Mouse (Mus musculus): ENCODE results near the gene Ndufv1. TPM values are rescaled to one million over a fixed set of nuclear protein-coding genes. Genes with fewer than 3 reads are reported as not detected.
"Not testable (repeated sequence)": the region's sequence is repeated elsewhere in the genome, so short reads cannot be mapped to it uniquely, and the experiment has no call there.

Gene Ndufv1
- polyA plus RNA-seq, 1 experiment from 2014 or later, result 237 TPM

GRCm38 (mm10) chr19:3983527-3984200 lies 28.9 kb downstream of the Ndufv1 start:
- no peak overlapping the region for H3K4me3 ChIP-seq (replicated peaks)
- H3K4me1 ChIP-seq, result peaks cover 57% of the 10 kb centered on the region
- H3K9ac ChIP-seq, result no peak overlapping the region
- H3K27me3 ChIP-seq, result no peaks in the 10 kb centered on the region
- no peak overlapping the region for H3K4me2 ChIP-seq
- H3K9me3 ChIP-seq (replicated peaks), result no peaks in the 10 kb centered on the region
- WGBS, result 40% methylated on average over 9 of the region's 9 CpGs
- peak overlapping the region; percentile 94 for H3K27ac ChIP-seq
- H3K36me3 ChIP-seq, result peaks cover 3% of the 10 kb centered on the region; the same call in 1 of the 2 replicates
- no peak for ATAC-seq (replicated peaks; ENCODE audit: low FRiP score)

DNA sequence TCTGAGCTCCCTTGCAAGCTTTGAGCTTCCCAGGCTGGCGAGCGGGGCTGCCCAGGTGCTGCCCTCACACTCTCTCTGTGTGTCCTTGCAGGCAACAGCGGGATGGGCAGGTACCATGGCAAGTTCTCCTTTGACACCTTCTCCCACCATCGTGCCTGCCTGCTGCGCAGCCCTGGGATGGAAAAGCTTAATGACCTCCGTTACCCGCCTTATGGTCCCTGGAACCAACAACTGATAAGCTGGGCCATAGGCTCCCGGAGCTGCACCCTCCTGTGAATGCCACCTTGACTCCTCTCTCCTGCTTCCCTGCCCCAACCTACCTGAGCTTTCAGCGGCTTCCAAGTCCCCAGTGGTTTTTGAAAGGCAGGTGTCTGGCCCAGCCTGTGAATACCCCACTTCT lies 31.7 kb downstream of the Ndufv1 start:
- ATAC-seq (replicated peaks; ENCODE audit: low FRiP score), result no peak
- Histone ChIP-seq H3K27ac (no peak overlapping the region), H3K36me3 (no peaks in the 10 kb centered on the region), H3K27me3 (no peaks in the 10 kb centered on the region), H3K9me3 (replicated peaks) (no peaks in the 10 kb centered on the region), H3K4me1 (peaks cover 36% of the 10 kb centered on the region), H3K4me2 (no peak overlapping the region), H3K9ac (no peak overlapping the region), H3K4me3 (replicated peaks) (no peak overlapping the region)
- WGBS, result 79% methylated on average over 9 of the region's 9 CpGs

- no peaks in the 10 kb centered on the region for H3K36me3 ChIP-seq
- no peak overlapping the region for H3K9ac ChIP-seq
- H3K4me1 ChIP-seq, result peaks cover 29% of the 10 kb centered on the region
- H3K27ac ChIP-seq, result no peak overlapping the region
- no peak overlapping the region for H3K4me3 ChIP-seq (replicated peaks)
- no peak overlapping the region for H3K4me2 ChIP-seq
- no peaks in the 10 kb centered on the region for H3K27me3 ChIP-seq
- peak; percentile 34; the same call in 1 of the 2 replicates for ATAC-seq (replicated peaks; ENCODE audit: low FRiP score)
- no peaks in the 10 kb centered on the region for H3K9me3 ChIP-seq (replicated peaks)
- WGBS, result 16% methylated on average over 4 of the region's 4 CpGs
Observed at GRCm38 (mm10) chr19:3980309-3980708, 32.3 kb downstream of the Ndufv1 start.

- H3K4me1 ChIP-seq, result peaks cover 11% of the 10 kb centered on the region
- H3K27ac ChIP-seq, result no peak overlapping the region
- H3K9me3 ChIP-seq (replicated peaks), result no peaks in the 10 kb centered on the region
- H3K36me3 ChIP-seq, result no peaks in the 10 kb centered on the region
- no peaks in the 10 kb centered on the region for H3K27me3 ChIP-seq
- no peak overlapping the region for H3K4me3 ChIP-seq (replicated peaks)
- 80% methylated on average over 2 of the region's 2 CpGs for WGBS
- no peak for ATAC-seq (replicated peaks; ENCODE audit: low FRiP score)
- no peak overlapping the region for H3K4me2 ChIP-seq
- no peak overlapping the region for H3K9ac ChIP-seq
Observed at GRCm38 (mm10) chr19:3975866-3976265, 36.7 kb downstream of the Ndufv1 start.

GRCm38 (mm10) chr19:3974608-3975007 lies 38.0 kb downstream of the Ndufv1 start:
- H3K9ac ChIP-seq; H3K4me2 ChIP-seq; H3K9me3 ChIP-seq (replicated peaks); ATAC-seq (replicated peaks; ENCODE audit: low FRiP score); H3K27me3 ChIP-seq; H3K4me3 ChIP-seq (replicated peaks); H3K36me3 ChIP-seq; H3K27ac ChIP-seq: not testable (repeated sequence)
- 84% methylated on average over 6 of the region's 6 CpGs for WGBS
- peaks cover 13% of the 10 kb centered on the region for H3K4me1 ChIP-seq

GRCm38 (mm10) chr19:3972229-3972628 lies 40.4 kb downstream of the Ndufv1 start, which contains the start of gene Aldh3b2:
Gene Aldh3b2, plus strand, starts transcription at chr19:3972328.
- H3K9ac ChIP-seq, result no peak within 1 kb of the TSS
- H3K4me3 ChIP-seq (replicated peaks), result no peak within 1 kb of the TSS
- H3K9me3 ChIP-seq (replicated peaks), result no peaks in the 10 kb centered on the region
- peaks cover 15% of the 10 kb centered on the region for H3K4me1 ChIP-seq
- WGBS, result 11% methylated on average over 9 of the region's 9 CpGs
- no peaks in the 10 kb centered on the region for H3K27me3 ChIP-seq
- no peak for ATAC-seq (replicated peaks; ENCODE audit: low FRiP score)
- no peak within 1 kb of the TSS for H3K27ac ChIP-seq
- H3K36me3 ChIP-seq, result no peaks in the 10 kb centered on the region
- no peak within 1 kb of the TSS for H3K4me2 ChIP-seq

DNA sequence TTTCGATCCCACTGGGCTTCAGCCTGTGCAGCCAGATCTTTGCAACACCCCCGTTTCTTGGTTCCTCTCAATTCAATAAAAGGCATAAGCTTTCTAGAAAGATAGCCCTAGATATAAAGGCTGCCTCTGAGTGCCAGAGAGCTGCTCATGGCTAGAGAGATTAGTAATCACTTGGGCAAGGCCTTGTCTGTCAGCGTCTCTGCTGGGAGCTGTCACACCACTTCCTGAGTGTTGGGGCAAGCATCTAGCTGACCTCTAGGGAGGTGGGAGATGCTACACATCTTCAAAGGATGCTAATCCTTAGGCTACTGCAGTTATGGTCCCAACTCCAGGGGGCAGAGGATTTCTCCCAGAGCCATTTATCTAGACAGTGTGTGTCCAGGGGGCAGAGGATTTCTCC lies 45.3 kb downstream of the Ndufv1 start:
- no peaks in the 10 kb centered on the region for H3K9me3 ChIP-seq (replicated peaks)
- 61% methylated on average over 3 of the region's 3 CpGs for WGBS
- H3K4me1 ChIP-seq, result peaks cover 12% of the 10 kb centered on the region
- H3K4me2 ChIP-seq, result no peak overlapping the region
- no peaks in the 10 kb centered on the region for H3K36me3 ChIP-seq
- no peak overlapping the region for H3K9ac ChIP-seq
- no peak overlapping the region for H3K27ac ChIP-seq
- no peak overlapping the region for H3K4me3 ChIP-seq (replicated peaks)
- H3K27me3 ChIP-seq, result no peaks in the 10 kb centered on the region
- no peak for ATAC-seq (replicated peaks; ENCODE audit: low FRiP score)

- Histone ChIP-seq H3K4me1 (0 out of 2 replicates have a peak, but pooled peaks cover 10% of the 10 kb centered on the region), H3K4me3 (replicated peaks) (no peak overlapping the region), H3K27me3 (no peaks in the 10 kb centered on the region), H3K9me3 (replicated peaks) (no peaks in the 10 kb centered on the region), H3K4me2 (no peak overlapping the region), H3K27ac (no peak overlapping the region), H3K36me3 (no peaks in the 10 kb centered on the region), H3K9ac (no peak overlapping the region)
- no peak for ATAC-seq (replicated peaks; ENCODE audit: low FRiP score)
- WGBS, result 78% methylated on average over 11 of the region's 11 CpGs
Observed at GRCm38 (mm10) chr19:3966330-3967075, 46.1 kb downstream of the Ndufv1 start.

GRCm38 (mm10) chr19:3964030-3964429 lies 48.6 kb downstream of the Ndufv1 start:
- H3K4me3 ChIP-seq (replicated peaks), result no peak overlapping the region
- H3K9me3 ChIP-seq (replicated peaks), result no peaks in the 10 kb centered on the region
- no peak overlapping the region for H3K27ac ChIP-seq
- 56% methylated on average over 4 of the region's 4 CpGs for WGBS
- H3K36me3 ChIP-seq, result no peaks in the 10 kb centered on the region
- ATAC-seq (replicated peaks; ENCODE audit: low FRiP score), result no peak
- H3K9ac ChIP-seq, result no peak overlapping the region
- H3K27me3 ChIP-seq, result no peaks in the 10 kb centered on the region
- no peak overlapping the region for H3K4me2 ChIP-seq
- no peaks in the 10 kb centered on the region for H3K4me1 ChIP-seq

GRCm38 (mm10) chr19:3962469-3962868 lies 50.1 kb downstream of the Ndufv1 start:
- Histone ChIP-seq H3K4me1 (0 out of 2 replicates have a peak, but pooled peaks cover 3% of the 10 kb centered on the region), H3K4me3 (replicated peaks) (no peak overlapping the region), H3K27me3 (no peaks in the 10 kb centered on the region), H3K36me3 (no peaks in the 10 kb centered on the region), H3K4me2 (no peak overlapping the region), H3K27ac (no peak overlapping the region), H3K9ac (no peak overlapping the region), H3K9me3 (replicated peaks) (no peaks in the 10 kb centered on the region)
- ATAC-seq (replicated peaks; ENCODE audit: low FRiP score), result no peak
- WGBS, result 17% methylated on average over 2 of the region's 2 CpGs

DNA sequence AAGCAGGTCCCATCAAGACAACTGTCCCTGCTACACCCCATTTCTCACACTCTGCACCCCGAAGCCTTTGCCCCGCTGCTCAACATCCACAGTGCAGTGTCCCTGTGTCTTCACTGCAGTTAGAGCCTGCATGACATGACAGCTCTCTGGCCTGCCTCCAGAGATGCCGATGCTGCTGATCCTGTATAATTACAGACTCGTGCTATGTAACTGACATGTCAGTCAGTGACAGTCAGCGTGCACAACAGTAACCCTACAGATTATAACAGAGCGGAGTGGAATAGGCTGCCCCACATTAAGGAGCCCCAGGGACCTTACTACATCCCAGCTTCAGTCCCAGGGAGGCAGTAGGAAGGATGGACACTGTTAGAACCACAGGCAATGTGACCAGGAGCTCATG lies 50.8 kb downstream of the Ndufv1 start:
- WGBS, result 81% methylated on average over 6 of the region's 6 CpGs
- H3K27ac ChIP-seq; H3K27me3 ChIP-seq; H3K4me1 ChIP-seq; H3K4me2 ChIP-seq; ATAC-seq (replicated peaks; ENCODE audit: low FRiP score); H3K36me3 ChIP-seq; H3K9ac ChIP-seq; H3K9me3 ChIP-seq (replicated peaks); H3K4me3 ChIP-seq (replicated peaks): not testable (repeated sequence)

DNA sequence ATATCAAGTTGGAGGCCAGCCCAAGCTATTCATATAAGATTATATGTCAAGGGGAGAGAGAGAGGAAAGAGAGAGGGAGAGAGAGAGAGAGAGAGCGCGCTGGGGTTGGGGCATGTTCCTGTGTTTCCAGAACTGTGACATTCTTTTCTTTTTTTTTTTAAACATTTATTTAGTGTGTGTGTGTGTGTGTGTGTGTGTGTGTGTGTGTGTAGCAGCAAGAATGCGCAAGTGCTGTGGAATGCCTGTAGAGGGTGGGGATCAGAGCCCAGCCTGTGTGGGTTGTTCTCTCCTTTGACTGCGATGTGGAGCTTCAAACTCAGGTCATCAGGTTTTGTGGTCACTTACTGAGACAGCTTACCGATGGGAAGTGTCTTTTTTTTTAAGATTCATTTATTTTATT lies 52.4 kb downstream of the Ndufv1 start:
- H3K27me3 ChIP-seq, result no peaks in the 10 kb centered on the region
- H3K4me1 ChIP-seq, result peaks cover 13% of the 10 kb centered on the region
- no peak overlapping the region for H3K4me3 ChIP-seq (replicated peaks)
- no peak overlapping the region for H3K27ac ChIP-seq
- 78% methylated on average over 5 of the region's 5 CpGs for WGBS
- no peak for ATAC-seq (replicated peaks; ENCODE audit: low FRiP score)
- H3K4me2 ChIP-seq, result no peak overlapping the region
- no peaks in the 10 kb centered on the region for H3K36me3 ChIP-seq
- no peak overlapping the region for H3K9ac ChIP-seq
- no peaks in the 10 kb centered on the region for H3K9me3 ChIP-seq (replicated peaks)

All from kidney, embryonic 15.5 days (tissue).